Mouse (Mus musculus) T-helper 1 cell (primary cell): Measurements from ENCODE around the gene Sh3bgrl.
"Not testable (repeated sequence)": the region's sequence is repeated elsewhere in the genome, so short reads cannot be mapped to it uniquely, and the experiment has no call there.

Experiments used
- in situ Hi-C: fragments of 300-600 bp; cut with MboI, MseI; formaldehyde crosslinking; loops from one replicate; pipeline ENCODE4 v1.15.1; 2025; ENCODE audit warnings: high pct_unique_total_duplicates

Sh3bgrl gene

GRCm38 (mm10) chrX:109095245-109096242 is at the start of gene Sh3bgrl:
TSS of gene Sh3bgrl (plus strand) at chrX:109095365.
- in situ Hi-C loops: no loop called here

DNA sequence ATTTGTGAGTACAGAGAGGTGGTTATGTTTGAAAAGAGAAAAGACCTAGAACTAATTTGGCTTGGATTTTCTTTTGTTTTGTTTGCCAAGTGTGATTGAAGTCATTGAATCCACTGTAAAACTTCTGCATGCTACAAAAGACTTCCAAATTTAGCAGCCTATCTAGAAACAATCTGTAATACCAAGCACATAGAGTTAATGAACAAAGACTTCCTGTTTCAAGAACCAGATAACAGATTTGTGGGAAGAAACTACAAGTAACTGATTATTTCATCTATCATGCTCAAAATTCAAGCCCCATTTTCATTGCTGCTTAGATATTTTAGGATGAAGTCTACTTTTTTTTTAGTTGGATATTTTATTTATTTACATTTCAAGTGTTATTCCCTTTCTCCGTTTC is 47.4 kb upstream of the Sh3bgrl start:
- in situ Hi-C loops: no loop called here

DNA sequence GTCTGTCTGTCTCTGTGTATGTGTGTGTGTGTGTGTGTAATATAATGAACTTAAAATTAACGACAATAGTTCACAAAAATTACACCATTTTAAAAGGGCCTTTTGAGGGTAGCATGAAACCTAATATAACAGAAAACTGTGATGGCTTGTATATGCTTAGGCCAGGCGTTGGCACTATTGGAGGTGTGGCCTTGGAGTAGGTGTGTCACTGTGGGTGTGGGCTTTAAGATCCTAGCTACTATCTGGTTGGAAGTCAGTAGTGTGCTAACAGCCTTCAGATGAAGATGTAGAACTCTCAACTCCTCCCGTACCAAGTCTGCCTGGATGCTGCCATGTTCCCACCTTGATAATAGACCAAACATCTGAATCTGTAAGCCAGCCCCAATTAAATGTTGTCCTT is 23.4 kb upstream of the Sh3bgrl start:
- in situ Hi-C loops: no loop called here

DNA sequence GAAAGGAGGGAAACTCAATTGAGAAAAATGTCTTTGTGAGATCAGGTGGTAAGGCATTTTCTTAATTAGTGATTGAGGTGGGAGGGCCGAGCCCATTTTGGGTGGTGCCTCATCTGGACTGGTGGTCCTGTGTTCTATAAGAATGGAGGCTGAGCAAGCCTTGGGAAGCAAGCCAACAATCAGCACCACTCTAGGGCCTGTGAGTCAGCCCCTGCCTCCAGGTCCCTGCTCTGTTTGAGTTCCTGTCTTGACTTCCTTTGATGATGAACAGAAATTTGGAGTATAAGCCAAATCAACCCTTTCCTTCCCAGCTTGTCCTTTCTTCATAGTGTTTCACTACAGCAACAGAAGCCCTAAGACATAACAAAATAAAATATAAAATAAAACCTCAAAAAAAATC is 19.4 kb upstream of the Sh3bgrl start:
- in situ Hi-C loops: no loop called here

GRCm38 (mm10) chrX:109076355-109076754 is 18.8 kb upstream of the Sh3bgrl start:
- in situ Hi-C loops: no loop called here

DNA sequence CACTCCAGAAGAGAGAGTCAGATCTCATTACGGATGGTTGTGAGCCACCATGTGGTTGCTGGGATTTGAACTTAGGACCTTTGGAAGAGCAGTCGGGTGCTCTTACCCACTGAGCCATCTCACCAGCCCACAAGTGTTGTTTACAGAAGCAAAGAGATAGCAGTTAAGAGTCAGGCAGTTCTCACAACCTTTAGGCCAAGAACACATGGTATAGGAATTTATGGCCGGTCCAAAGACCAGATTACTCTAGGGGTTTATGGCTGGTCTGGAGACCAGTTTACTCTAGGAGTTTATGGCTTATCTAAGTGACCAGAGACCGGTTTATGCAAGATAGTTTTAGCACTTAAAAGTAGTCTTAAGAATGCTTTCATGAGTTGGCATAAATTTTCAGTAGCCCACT is 15.8 kb upstream of the Sh3bgrl start:
- in situ Hi-C loops: not testable (repeated sequence)

GRCm38 (mm10) chrX:109087073-109087472 is 8.1 kb upstream of the Sh3bgrl start:
- in situ Hi-C loops: loop anchor here (10.0 kb wide), 1 partner anchor 1292 kb away; the partner anchor contains the start of gene Tent5d

DNA sequence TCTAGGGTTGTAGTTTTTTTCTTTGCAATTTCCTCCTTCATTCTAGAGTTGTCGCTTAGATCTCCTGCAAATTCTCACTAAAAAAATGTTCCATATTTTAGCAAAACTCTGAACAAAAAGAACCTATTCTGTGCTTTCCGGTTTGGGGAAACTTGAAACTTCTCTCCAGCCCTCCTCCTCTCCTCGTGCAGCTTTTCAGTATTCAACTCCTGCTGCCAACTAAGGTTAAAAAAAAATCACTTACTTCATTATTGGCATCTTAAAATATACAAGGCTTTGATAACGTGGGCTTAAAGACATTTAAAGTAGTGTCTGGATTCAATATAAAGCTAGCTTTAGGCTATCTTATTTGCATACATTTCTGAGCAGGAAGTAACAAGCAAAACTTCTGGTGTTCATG is 365 bp upstream of the Sh3bgrl start:
- in situ Hi-C loops: no loop called here

DNA sequence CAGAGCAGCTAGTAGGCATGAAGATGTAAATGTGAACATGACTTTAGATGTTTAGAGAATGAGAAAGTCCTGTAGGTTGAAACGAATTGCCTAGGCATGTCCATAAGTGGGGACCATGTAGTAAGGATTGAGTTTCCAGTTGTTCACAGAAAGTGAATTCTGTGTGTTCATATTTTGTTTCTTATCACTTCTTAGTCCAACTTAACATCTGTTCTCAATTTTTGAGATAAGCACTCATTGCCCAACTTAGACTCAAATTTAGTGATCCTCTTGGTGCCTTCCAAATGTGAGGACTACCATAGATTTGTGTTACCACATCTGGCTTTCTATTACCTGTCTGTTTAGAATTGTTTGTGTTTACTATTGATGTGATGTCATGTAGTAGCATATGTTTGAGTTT is 3.3 kb downstream of the Sh3bgrl start:
- in situ Hi-C loops: no loop called here

DNA sequence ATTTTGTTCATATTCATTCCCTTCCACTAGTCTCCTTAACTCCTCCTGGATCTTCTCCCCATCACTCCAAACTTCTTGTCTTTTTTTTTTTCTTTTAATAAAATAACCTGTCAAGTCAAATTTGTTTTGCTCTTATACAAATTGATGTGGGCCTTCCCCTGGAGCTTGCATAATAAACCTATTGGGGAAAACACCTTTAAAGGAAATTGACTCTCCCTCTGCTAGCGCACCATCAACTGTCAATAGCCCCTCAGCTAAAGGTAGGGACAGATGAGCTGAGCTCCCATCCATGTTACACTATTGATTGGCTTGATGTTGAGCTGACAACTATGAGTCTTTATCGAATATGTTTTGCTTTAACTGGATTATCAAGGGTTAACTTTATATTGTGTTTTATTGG is 5.3 kb downstream of the Sh3bgrl start:
- in situ Hi-C loops: no loop called here

DNA sequence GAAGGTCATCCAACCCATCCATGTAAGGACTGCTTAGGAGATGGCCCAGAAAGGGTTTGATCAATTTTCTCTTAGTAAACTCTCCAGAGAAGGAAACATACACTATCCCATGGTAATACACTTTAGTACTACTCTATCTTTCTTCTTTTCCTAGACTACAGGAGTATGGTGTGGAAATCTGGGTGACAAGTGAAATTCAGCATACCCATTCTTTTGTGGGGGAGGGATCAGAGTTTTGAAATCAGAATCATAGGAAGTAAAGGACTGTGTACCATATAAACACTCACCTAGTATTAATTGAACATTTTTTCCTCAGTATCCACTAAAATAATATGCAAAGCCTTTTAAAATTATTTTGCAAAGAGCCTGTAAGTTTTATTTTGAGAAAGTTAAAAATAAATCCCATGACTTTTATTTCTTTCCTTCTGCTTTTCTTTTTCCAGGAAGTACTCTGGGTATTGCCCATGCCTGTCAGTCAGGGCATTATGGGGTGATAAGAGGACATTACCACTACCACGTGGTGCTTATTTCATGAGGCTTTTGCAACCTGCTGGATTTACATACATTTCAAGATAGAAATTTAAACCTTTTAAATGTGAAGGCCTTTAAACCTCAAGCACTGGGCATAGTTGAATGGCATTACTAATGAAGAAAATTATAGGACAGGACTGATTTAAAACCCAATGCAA is 13.1 kb downstream of the Sh3bgrl start:
- in situ Hi-C loops: no loop called here

GRCm38 (mm10) chrX:109112885-109113284 is 17.7 kb downstream of the Sh3bgrl start:
- in situ Hi-C loops: no loop called here

DNA sequence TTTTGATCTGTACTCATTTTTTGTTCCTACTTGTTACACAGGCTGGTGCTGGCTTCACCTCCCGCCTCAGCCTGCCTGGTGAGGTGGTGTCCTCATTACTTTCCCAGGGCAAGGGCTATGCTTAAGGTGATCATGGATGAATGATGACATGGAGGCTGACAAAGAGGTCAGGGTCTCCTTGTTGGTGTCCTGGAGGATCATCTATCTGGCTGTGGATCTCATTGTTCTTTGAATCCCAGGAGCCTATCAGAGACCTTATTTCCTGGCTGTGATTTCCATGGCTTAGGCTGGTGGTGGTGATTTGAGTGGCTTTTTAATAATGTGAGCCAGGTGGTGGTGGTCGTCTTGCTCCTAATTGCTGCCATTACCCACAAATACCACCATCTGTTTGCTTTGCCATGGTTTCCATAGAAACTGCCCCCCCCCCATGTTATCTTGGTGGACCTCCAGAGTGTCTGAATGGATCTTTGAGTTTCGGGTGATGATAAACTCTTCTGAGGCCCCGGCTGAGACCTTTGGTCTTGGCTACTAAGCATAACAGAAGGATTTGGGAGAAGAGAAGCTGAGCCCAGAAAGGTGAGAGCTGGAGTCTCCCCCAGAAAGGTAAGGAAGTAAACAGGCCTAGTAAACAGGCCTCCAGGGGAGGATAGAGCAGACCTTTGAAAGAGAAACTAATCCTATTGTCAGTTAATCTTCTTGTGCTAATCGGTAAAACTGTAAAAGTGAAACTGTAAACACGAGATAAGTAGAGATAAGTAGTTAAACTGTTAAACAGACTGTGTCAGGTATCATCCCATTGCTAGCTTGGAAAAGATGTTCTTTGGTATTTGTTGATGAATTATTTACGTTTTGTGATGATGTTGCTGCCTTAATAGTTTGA is 18.5 kb downstream of the Sh3bgrl start:
- in situ Hi-C loops: no loop called here

GRCm38 (mm10) chrX:109119829-109120826 is 25.0 kb downstream of the Sh3bgrl start:
- in situ Hi-C loops: no loop called here

- in situ Hi-C loops: no loop called here
Observed at GRCm38 (mm10) chrX:109121161-109121560, 26.0 kb downstream of the Sh3bgrl start.

DNA sequence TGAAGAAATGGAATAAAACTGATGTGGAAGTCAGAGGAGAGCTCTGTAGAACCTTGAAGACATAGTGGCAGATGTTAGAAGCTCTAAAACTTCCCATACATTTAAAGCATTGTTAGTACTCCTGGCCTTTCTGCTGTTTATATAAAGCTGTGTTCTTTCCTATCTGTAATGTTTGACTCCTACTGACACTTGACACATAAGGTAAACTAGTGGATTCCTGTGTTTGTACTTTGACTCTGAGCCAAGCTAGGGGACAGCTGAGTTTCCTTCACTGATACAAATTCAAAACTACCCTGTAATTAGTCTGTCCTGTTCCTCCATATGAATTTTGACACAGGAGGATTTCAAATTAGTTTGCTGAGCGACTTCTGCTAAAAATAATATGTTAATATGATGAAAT is 27.5 kb downstream of the Sh3bgrl start:
- in situ Hi-C loops: no loop called here

DNA sequence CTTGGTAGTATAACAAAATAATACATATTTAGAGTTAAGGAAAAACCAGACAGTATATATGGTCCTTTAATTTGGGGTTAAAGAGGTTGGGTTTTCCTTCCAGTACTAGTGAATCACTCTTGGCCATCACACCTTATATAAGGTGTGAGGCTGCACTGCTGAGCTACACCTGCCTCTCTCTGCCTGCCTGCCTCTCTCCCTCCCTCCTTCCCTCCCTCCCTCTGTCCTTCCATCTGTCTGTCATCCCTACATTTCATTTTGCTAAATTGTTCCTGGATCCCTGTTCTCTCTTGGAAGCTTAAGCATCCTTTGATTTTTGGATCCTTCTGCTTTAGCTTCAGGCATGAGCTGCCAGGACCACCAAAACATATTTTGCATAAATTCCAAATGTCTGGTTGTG is 28.6 kb downstream of the Sh3bgrl start:
- in situ Hi-C loops: no loop called here

- in situ Hi-C loops: no loop called here
Observed at GRCm38 (mm10) chrX:109126847-109127246, 31.7 kb downstream of the Sh3bgrl start.

DNA sequence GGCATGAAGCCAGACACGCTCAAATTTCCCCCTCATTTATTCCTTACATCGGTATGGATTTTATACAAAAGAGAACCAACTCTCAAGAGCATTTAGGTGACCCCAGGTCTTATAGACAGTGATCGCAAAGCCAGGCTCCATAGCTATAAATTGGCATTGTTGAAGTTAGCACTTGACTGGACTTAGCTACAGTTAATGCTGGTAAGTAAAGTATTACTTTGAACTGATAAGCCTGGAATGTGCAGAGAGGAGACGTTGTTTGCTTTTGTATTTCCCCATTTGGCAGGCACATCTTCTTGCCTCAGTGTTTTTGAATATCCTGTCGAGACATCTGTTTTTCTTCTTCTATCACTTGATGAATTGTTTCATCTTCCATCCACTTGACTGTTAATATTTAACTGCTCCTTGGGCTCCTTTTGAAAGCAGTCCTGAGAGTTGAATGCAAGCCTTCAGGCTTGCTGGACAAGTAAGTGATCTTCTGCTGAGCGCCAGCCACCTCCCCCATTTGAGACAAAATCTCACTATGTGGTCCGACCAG is 32.5 kb downstream of the Sh3bgrl start:
- in situ Hi-C loops: no loop called here

DNA sequence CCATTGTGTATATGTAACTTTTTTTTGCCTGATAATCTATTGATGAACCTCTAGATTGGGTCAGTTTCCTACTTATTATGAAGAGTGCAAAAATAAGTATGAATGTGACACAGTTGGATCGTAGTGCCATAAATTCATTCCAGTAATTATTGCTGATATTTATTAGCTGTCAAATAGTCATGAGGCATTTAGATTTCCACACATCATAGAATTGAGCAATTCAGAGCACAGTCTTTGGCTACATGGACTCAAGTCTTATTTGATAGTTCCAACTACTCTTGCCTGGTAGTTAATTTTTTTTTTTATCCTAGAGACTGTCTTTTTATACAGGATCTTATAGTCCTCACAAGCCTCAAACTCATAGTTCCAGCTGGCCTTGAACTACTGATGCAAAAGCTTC is 34.9 kb downstream of the Sh3bgrl start:
- in situ Hi-C loops: no loop called here
